Mouse (Mus musculus) kidney, postnatal 10 days (tissue): ENCODE measurements around the gene Ttll13.
A peak's percentile ranks its signal among the peaks of the same experiment; 100 is the strongest.

ENCODE experiments used
- DNase-seq: peaks from one replicate; pipeline ENCODE4 v3.0.0; 2021; ENCODE audit warnings: mixed read lengths

The Ttll13 gene

DNA sequence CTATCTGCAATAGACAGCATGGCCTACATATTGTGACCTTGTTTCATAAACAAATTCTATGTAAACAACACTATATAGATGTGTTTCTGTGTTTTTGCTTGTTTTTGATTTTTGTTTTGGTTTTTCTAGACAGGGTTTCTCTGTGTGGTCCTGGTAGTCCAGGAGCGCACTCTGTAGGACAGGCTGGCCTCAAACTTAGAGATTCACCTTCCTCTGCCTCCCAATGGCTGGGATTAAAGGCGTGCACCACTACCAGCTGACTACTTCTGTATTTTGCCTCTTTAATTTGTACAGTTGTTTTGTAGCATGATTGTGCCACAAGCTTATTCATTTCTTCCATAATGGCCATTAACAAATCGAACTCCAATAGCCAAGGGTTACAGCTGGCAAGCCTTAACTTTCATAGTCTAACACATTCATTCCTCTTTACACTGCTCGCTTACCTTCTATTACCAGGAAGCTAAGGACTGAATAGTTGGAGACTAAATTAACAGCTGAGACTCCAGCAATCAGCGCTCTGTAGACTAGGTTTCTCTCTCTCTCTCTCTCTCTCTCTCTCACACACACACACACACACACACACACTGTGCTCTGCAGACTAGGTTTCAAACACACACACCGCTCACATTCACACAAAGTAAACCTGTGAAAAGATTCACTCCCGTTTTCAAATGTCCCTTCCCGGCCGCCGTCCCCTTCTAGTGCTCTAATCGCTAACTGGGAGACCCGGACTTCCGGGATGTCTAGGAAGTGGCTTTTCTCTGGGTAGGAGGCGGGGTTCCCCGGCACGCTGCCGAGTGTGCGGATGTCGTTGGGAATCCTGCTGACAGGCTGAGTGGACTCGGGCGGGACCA is 22.9 kb downstream of the Ttll13 start, which contains the start of gene Vps33b:
Vps33b (plus strand) TSS at position 753 of the 854 bp plus-strand sequence.
- peak; percentile 99 for DNase-seq

DNA sequence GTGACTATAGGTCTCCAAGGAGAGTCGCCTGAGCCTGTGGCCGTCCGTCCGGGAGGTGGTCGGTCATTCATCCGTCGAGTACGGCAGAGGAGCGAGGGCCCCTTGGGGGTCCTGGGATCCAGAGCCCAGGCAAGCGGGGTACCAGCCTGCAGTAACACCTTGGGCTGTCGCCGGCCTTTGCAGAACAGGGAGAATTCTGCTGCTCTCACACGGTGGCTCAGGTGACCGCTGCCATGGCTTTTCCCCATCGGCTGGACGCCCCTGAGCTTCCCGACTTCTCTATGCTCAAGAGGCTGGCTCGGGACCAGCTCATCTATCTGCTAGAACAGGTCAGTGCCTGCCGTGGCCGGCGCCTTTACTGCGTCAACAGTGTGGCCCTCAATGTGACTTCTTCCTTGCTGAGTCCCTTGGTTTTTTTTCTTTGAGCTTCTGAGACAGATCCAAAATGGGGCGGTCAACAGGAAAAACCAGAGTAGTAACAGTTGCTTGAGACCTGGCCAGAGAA is 23.6 kb downstream of the Ttll13 start:
- peak; percentile 71 for DNase-seq

DNA sequence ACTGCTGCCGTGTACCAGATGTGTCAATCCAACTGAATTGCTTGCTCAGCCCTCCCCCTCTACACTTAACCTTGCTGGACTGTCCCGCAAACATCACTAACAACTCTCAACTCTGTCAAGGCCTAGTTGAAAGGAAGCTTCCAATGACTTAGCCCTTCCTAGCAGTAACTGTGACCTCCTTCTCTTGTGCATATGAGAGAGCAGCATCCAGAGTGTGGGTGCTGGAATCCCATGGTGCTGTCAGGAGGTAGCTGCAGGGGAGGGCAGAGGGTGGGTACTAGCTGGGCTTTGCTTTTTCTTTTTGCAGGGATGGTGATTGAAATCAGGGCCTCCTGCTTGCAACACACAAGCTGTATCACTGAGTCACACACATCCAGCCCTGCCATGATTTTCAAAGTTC is 27.3 kb downstream of the Ttll13 start:
- DNase-seq, result no peak

DNA sequence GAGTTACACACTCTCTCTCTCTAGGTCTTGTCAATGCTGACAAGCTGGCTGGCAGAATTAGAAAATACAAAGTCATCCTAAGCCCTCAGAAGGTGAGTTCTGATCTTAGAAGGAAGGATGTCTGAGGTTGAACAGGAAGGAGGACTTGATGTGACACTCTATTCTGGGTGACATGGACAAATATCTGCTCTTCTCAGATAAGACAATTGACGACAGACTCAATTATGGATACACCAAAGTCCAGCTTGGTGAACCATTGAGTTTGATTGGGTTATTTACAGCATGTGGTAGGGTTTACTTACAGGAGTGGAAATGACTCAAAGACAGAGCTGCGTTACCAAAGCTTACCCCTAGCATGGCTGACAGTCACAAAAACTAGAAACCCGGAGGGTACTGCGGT is 30.2 kb downstream of the Ttll13 start:
- no peak for DNase-seq

DNA sequence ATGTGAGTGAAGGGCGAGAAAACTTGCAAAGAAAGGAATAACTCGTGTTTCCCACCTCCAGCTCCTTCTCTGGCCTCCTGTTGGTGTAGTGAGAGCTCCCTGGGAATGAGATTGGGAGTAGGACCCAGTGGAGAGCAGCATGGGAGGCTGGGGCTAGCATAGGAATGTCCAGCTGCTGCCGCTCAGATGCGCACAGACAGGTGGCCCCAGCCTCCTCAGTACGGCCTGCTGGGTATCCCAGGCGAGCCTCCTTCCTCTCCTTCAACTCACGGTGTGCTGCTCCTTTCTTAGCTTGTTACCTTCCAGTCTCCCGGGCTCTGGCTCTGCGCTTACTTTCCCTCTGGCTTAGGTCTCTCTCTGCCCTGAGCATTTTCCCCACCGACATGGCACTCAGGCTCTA is 33.9 kb downstream of the Ttll13 start:
- no peak for DNase-seq

DNA sequence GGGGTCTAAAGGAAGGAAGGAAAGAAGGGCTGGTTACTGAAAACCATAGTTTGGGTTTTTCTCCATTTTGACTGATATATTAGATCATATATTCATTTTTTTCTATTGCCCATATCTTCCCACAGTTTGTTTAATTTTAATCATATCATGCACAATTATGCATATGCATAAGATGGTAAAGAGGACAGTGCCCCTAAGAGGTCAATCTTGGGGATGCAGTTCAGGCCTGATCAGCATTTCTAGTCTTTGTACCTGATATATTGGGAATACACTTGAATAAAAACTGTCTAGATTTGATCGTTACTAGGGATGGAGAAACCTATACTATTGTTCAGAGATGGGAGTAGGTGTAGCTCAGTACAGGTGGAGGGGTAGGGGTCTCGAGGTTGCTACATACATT is 34.8 kb downstream of the Ttll13 start:
- DNase-seq, result no peak

DNA sequence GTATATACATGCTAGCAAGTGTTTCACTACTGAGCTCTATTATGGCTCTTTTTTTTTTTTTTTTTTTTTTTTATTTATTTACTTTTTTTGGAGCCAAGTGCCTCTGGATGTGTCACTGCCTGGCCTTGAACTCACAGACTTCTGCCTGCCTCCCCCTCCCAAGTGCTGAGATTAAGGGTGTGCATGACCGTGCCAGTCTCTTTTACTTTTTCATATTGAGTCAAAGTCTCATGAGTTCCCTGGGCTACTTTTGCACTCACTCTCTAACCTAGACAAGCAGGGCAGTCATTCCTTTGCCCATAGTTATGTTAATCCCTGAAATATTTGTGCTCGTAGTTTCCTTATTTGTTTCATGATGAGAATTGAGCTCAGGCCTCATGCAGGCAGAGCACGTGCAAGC is 35.5 kb downstream of the Ttll13 start:
- no peak for DNase-seq

DNA sequence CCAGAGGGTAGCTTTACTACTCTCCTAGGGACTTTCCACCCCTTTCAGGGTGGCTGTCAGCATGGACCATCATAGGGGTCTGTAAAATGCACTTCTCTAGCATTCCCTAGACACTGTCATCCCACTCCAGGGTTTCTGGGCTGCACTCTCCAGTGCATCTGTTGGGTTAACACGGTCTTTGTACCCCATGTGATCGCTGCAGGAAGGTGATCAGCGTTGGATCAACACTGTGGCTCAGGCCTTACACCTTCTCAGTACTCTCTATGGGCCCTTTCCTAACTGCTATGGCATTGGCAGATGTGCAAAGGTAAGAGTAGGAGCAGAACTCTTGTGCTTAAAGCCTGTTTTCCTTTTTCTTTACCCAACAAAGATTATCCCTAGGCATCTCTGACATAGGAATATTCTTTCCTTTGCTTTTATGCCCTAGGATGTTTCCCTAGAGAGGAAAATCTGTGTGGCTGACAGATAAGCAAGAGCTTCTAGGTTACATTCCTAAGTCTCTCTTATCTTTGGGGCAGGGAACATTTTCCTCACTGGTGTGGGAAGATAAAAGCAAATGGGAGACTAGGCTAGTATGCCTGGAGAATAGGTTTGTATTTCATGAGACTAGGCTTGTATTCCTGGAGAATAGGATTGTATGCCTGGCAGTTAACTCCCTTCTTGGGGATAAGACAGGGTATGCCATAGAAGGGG is 37.2 kb downstream of the Ttll13 start:
- no peak for DNase-seq

DNA sequence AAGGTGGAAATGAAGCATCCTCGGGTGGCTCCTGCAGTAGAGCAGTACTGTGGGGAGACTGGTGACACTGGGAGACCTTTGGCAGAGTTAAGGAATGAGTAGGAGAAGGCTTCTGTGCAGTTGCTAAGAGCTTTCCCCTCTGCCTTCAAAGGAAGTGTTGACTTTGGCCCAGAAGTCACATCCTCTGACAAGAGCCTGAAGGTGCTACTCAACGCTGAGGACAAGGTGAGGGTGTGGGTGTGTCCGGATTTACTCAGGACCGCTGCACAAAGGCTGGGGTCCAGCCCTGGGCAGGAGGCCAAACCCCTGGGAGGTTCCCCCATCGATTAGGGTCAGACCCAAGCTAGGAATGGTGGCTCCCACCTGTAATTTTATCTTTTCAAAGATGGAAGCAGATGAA is 38.2 kb downstream of the Ttll13 start:
- no peak for DNase-seq

DNA sequence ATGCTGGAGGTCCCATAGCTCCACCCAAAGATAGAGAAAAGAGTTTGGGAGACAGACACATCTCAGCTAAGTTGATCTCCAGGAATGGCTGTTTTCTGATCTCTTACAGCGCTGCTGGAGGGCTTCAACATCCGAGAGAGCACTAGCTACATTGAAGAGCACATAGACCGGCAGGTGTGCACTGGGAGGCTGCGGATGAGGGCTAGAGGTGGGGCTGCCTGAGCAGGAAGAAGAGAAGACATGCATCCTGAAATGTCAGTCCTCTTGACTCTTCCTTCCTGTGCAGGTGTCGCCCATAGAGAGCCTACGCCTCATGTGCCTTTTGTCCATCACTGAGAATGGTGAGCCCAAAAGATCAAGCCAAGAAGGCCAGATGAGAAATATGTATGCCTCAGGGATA is 39.5 kb downstream of the Ttll13 start:
- DNase-seq, result no peak

DNA sequence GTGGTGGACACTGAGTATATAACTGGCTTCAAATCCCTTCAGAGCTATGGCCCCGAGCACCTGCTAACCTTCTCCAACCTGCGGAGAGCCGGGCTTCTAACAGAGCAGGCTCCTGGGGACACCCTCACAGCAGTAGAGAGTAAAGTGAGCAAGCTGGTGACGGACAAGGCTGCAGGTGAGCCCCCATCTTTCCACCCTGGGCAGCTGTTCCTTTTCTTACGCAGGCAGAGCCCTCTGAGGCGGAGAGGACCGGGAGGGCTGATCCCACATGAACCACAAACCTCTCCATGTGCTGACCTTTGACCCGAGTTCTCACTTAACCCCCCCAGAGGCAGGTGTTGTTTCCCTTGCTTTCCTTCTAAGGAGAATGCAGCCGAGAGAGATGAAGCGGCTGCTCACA is 41.6 kb downstream of the Ttll13 start:
- no peak for DNase-seq

DNA sequence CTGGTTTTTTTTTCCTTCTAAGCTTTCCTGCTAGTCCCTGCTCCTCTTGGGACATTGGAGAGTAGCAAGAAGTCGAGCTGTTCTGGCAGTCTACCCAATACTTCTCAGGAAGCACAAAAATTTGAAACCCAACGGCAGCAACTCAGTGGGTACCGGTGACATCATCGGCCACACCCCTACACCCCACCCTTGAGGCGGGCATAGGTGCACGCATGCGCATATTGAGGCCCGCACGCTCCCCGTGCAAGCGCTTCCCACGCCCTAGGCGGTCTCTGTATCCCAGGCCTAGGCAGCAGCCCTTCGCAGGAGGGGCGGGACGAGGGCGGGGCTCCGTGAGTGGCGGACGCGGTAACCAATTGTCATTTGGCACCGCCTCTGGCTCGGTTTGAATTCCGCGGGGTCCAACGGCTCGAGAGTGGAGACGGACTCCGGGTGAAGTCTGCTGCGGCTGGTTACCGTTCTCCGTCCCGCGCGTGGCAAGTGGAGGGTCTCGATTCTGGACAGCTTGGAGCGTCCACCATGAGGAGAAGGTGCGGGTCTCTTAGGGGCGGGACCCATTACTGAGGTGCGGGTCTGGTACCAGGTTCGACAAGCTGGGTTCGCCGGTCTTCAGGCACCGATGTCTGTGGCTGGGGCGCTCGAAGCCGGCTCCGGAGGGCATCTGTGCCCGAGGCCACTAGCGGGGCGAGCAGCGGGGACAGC is 48.0 kb downstream of the Ttll13 start, which contains the start of gene Prc1:
Prc1 (plus strand) TSS at position 389 of the 702 bp plus-strand sequence.
- DNase-seq, result peak; percentile 98

DNA sequence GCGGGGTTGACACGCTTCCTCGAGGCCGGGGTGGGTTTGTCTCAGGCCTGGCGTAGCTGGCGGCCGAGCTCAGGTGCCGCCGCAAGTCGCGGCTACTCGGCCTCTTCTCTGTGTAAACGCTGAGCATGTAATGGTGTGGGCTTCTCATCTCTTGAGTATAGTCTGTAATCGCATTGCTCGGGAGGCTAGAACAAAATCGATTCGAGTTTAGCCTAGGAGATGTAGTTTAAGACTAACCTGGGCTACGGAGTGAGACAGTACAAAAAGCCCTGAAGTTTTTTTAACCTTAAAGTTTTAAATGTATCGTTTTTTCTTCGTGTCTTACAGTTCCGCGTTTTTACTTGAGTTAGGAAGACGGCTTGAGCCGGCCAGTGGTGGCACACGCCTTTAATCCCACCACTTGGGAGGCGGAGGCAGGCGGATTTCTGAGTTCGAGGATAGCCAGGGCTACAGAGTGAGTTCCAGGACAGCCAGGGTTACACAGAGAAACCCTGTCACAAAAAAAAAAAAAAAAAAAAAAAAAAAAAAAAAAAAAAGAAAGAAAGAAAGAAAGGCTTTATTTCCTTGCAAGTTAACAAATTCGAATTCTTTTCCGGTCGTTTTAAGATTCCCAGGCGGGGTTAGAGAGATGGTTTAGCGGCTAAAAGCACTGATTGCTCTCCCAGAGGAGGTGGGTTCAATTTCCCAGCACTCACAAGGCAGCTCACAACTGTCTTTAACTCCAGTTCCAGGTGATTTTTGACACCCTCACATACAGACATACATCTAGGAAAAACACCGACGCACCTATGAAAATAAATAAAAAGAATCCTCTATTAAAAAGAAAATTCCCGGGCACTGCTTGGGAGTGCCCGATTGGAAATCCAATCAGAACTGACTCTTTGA is 48.8 kb downstream of the Ttll13 start:
- no peak for DNase-seq

DNA sequence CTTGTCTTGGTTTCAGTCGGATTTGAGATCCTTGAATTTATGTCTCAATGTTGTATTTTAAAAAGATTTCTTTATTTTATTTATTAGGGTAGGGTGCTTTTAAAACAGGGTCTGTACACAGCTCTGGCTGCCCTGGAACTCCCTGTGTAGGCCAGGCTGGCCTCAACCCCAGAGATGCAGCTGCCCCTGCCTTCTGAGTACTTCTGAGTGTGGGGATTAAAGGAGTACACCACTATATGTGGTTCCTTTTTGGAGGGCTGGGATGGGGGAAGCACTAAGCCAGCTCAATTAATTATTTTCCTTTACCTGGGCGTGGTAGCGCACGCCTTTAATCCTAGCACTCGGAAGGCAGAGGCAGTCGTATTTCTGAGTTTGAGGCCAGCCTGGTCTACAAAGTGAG is 50.3 kb downstream of the Ttll13 start:
- DNase-seq, result no peak

DNA sequence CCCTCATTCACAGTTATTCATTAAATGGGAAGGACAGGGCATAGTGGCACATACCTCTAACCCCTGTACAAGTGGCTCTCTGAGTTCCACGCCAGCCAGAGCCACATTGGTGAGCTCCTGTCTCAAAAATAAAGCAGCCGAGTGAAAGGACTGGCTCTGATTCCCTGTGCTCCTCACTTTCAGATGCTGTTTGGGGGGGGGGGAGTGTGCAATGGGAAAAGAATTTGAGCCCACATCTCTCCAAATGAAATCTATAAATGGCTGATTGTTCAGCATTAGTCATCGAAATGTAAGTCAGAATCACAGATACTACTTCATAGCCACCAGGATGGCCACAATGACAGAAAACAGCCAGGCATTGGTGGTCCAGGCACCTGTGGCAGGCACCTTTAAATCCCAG is 50.9 kb downstream of the Ttll13 start:
- DNase-seq, result no peak

DNA sequence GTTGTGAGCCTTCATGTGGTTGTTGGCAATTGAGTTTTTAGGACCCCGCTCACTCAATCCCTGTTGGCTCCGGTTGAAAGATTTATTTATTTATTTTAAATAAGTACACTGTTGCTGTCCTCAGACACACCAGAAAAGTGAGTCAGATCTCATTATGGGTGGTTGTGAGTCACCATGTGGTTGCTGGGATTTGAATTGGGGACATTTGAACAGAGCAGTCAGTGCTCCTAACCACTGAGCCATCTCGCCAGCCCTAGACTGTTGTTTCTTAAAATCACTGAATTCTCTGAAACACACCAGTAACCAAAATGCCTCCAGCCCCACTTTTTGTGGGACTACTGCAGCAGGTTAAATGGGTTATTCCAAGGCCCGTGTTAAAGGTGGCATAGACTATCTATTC is 52.6 kb downstream of the Ttll13 start:
- DNase-seq, result no peak

DNA sequence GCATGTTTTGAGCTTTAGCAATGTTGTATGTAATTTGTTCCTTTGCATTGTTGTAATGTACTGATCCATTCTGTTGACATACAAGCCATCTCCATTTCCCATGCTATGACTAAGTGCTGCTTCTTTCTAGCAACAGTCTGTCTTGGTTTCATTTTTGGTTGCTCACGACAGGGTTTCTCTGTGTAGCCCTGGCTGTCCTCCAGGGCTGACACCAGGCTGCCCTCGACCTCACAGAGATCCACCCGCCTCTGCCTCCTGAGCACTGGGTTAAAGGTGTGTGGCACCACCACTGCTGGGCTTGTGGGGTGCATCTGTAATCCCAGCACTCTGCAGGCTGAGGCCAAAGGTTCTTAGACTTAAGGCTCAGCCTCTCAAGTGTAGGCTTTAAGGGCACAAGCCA is 53.4 kb downstream of the Ttll13 start:
- DNase-seq, result no peak

DNA sequence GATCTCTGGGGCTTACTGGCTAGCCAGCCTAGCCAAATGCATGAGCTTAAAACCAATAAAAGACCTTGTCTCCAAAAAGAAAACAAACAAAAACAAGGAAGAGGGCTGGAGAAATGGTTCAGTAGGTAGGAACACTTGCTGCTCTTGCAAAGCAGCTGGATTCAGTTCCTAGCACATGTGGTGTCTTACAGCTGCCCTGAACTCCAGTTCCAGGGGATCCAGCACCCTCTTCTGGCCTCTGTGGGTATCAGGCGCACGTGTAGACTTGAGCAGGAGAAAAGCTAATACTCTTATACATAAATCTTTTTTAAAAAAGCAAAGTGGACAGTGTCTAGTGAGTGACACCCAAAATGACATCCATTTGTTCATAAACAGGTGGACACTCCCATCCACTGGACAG is 55.3 kb downstream of the Ttll13 start:
- DNase-seq, result no peak

DNA sequence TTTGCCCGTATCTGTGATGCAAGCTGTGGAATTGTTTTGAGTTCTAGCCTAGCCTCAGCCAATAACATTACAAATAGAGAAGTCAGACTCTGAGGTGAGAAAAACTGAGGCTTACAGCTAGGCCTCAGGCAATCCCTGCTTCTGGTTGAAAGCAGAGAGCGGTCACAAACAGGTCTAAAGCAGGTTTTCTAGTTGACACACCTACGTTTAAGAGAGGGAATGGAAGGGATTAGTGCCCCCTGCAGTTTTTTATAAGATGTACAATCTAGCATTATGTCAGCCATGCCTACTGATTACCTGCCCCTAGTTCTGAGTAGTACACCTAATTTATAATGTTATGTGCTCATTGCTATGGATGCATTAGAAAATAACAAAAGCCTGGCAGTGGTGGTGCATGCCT is 61.6 kb downstream of the Ttll13 start:
- no peak for DNase-seq
